Mouse (Mus musculus) intestine, postnatal 0 days (tissue): ENCODE data around the gene Nipbl. TPM values are rescaled to one million over a fixed set of nuclear protein-coding genes. Genes with fewer than 3 reads are reported as not detected.

Experiments used
- ATAC-seq: fragments of 200-750 bp; cut with Nextera tagmentation; 2 replicates; pipeline ENCODE4 v1.8.0; 2017; ENCODE audit warnings: mild to moderate bottlenecking, moderate TSS enrichment, moderate library complexity
- H3K27ac ChIP-seq: fragments of 300-500 bp; sonication (generic); 2 replicates; pipeline ENCODE4 v1.5.1; 2014; ENCODE audit warnings: mild to moderate bottlenecking, low read depth, low read length, moderate library complexity
- H3K27me3 ChIP-seq: fragments of 300-500 bp; sonication (generic); replicated peaks from 2 replicates; pipeline ENCODE4 v1.6.1; 2014; ENCODE audit warnings: low read length, mixed read lengths; ENCODE audit not compliant: control insufficient read depth, insufficient read depth
- H3K36me3 ChIP-seq: fragments of 300-500 bp; sonication (generic); 2 replicates; pipeline ENCODE4 v1.6.1; 2014; ENCODE audit warnings: mild to moderate bottlenecking, moderate library complexity; ENCODE audit not compliant: control insufficient read depth, insufficient read depth
- H3K4me1 ChIP-seq: fragments of 300-500 bp; sonication (generic); replicated peaks from 2 replicates; pipeline ENCODE4 v1.6.1; 2014; ENCODE audit warnings: antibody characterized with exemption, low read length, mixed read lengths; ENCODE audit not compliant: control insufficient read depth, insufficient read depth
- H3K4me2 ChIP-seq: fragments of 300-500 bp; sonication (generic); replicated peaks from 2 replicates; pipeline ENCODE4 v1.6.1; 2014; ENCODE audit warnings: low read depth, mild to moderate bottlenecking, moderate library complexity
- H3K4me3 ChIP-seq: fragments of 300-500 bp; sonication (generic); 2 replicates; pipeline ENCODE4 v1.5.1; 2014; ENCODE audit warnings: low read depth, low read length
- H3K9ac ChIP-seq: fragments of 300-500 bp; sonication (generic); 2 replicates; pipeline ENCODE4 v1.6.1; 2014; ENCODE audit warnings: mild to moderate bottlenecking, low read depth, low read length
- H3K9me3 ChIP-seq: fragments of 300-500 bp; sonication (generic); 2 replicates; pipeline ENCODE4 v1.6.1; 2016; ENCODE audit warnings: mixed run types; ENCODE audit not compliant: control insufficient read depth
- CTCF ChIP-seq: sonication (generic); IDR thresholded peaks from 2 replicates; pipeline ENCODE4 v1.5.1; 2016; ENCODE audit warnings: low read depth, mild to moderate bottlenecking, control low read depth, antibody characterized with exemption, moderate library complexity
- WGBS: fragments of 180-500 bp; shearing (Covaris S2); extraction: QIAGEN DNeasy Blood & Tissue Kit; methylation state at CpG from one replicate; pipeline ENCODE4 v1.1.7; 2014; 5-methylcytosine and 5-hydroxymethylcytosine counted together
- polyA plus RNA-seq: library from polyadenylated mRNA; unstranded; fragments of >200 nt; fragmentation: Nextera tagmentation; extraction: Ambion mirVana; gene quantifications from 2 replicates; pipeline ENCODE4 v1.2.1, GENCODE M21; 2015

Gene Nipbl
- polyA plus RNA-seq, 1 experiment from 2014 or later = 9.3 TPM

DNA sequence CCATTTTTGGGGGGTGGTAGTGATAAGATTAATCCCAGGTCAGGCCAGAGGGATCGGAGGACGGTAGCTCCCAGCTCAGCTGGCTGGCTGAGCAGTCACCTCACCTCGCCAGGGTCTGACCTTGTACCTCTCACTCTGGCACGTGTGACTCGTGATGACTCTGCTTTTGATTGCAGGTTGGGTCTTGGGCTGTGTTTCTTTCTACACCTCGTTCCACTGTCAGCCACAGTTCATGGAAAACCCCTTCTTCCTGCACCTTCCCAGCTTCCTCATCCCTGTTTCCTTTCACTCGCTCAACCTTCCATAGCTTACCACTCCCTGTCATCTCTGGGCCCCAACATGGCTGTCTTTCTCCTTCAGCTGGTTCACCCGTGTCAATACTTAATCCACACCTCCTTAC is 172.3 kb downstream of the Nipbl start:
- Histone ChIP-seq H3K4me3 (no peak overlapping the region), H3K9ac (no peak overlapping the region), H3K36me3 (peaks cover 18% of the 10 kb centered on the region; the same call in 1 of the 2 replicates), H3K27me3 (no peaks in the 10 kb centered on the region), H3K9me3 (no peaks in the 10 kb centered on the region), H3K4me2 (no peak overlapping the region), H3K4me1 (no peaks in the 10 kb centered on the region), H3K27ac (no peak overlapping the region)
- 78% methylated on average over 8 of the region's 8 CpGs for WGBS
- no peak for ATAC-seq
- no peak for TF ChIP-seq CTCF

DNA sequence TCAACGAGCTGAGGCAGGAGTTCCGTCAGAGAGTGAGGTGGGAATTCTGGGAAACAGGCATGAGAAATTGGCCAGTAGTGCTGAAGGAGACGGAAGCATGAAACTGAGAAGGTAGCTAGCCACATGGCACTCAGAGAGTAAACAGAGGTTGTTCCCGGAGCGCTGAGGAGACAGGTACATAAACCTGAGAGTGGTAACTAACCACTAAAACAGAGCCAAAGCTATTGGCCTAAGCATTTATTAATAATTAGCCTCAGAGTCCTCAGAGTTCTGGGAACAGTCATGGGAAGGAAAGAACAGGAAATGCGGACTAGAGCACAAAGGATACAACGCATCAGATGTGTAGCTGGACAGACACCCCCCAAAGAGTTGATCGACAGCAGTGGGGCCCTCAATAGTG is 176.0 kb downstream of the Nipbl start:
- Histone ChIP-seq H3K9me3 (no peaks in the 10 kb centered on the region), H3K9ac (no peak overlapping the region), H3K4me2 (no peak overlapping the region), H3K4me3 (no peak overlapping the region), H3K27ac (no peak overlapping the region), H3K36me3 (peaks cover 18% of the 10 kb centered on the region; the same call in 1 of the 2 replicates), H3K27me3 (no peaks in the 10 kb centered on the region), H3K4me1 (no peaks in the 10 kb centered on the region)
- 76% methylated on average over 8 of the region's 8 CpGs for WGBS
- no peak for ATAC-seq
- TF ChIP-seq CTCF = no peak

DNA sequence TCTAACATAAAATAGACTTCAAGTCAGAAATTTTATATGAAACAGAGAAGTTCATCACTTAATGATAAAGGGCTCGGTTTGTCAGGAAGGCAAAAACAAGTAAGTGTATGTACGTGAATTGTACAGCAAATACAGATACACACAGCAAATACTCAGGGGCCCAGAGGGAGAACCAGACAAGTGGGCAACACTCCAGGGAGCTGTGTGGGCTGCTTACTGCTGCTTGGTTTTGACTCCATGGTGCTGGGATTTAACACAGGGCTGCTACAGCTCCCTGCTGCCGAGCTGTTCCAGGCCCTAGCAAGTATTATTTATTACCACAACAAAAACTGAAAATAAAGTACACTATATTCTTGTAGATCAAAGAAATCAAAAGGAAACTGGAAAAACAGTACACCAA is 177.1 kb downstream of the Nipbl start:
- H3K9me3 ChIP-seq = no peaks in the 10 kb centered on the region
- 94% methylated on average over 3 of the region's 3 CpGs for WGBS
- no peak overlapping the region for H3K27ac ChIP-seq
- no peaks in the 10 kb centered on the region for H3K4me1 ChIP-seq
- H3K9ac ChIP-seq = no peak overlapping the region
- peaks cover 18% of the 10 kb centered on the region; the same call in 1 of the 2 replicates for H3K36me3 ChIP-seq
- no peak for TF ChIP-seq CTCF
- no peak overlapping the region for H3K4me3 ChIP-seq
- no peak overlapping the region for H3K4me2 ChIP-seq
- H3K27me3 ChIP-seq = no peaks in the 10 kb centered on the region
- no peak for ATAC-seq

DNA sequence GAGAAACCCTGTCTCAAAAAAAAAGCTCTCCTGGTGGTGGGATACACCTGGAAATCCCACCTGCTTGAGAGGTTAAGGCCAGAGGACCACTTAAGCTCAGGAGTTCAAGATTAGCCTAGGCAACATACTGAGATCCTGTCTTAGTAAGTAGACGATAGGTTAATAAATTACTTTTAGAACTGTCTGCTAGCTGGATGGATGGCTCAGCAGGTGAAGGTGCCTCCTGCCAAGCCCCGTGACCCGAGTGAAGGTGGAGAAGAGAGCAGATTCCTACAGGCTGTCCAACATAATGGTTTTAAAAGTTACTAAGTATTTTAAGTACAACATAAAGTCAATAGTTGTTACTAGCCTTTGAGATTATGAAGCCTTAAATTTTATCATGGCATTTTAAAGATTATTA is 178.3 kb downstream of the Nipbl start:
- no peaks in the 10 kb centered on the region for H3K27me3 ChIP-seq
- H3K27ac ChIP-seq = no peak overlapping the region
- WGBS = 47% methylated on average over 3 of the region's 3 CpGs
- H3K9ac ChIP-seq = no peak overlapping the region
- peaks cover 18% of the 10 kb centered on the region; the same call in 1 of the 2 replicates for H3K36me3 ChIP-seq
- no peaks in the 10 kb centered on the region for H3K9me3 ChIP-seq
- peak; percentile 73 for ATAC-seq
- no peak overlapping the region for H3K4me3 ChIP-seq
- TF ChIP-seq CTCF = no peak
- no peak overlapping the region for H3K4me2 ChIP-seq
- no peaks in the 10 kb centered on the region for H3K4me1 ChIP-seq

Other genes starting within 250 kb of the Nipbl start
- gene Gm2310, start 75.5 kb upstream of the Nipbl start, polyA plus RNA-seq = not detected in 2 replicates